Mouse (Mus musculus): Measurements from ENCODE around the gene St7. TPM values are rescaled to one million over a fixed set of nuclear protein-coding genes. Genes with fewer than 3 reads are reported as not detected.
A peak's percentile ranks its signal among the peaks of the same experiment; 100 is the strongest.
"Not testable (repeated sequence)": the region's sequence is repeated elsewhere in the genome, so short reads cannot be mapped to it uniquely, and the experiment has no call there.

The St7 gene
- polyA plus RNA-seq, 1 experiment from 2014 or later, result 22.4 TPM

DNA sequence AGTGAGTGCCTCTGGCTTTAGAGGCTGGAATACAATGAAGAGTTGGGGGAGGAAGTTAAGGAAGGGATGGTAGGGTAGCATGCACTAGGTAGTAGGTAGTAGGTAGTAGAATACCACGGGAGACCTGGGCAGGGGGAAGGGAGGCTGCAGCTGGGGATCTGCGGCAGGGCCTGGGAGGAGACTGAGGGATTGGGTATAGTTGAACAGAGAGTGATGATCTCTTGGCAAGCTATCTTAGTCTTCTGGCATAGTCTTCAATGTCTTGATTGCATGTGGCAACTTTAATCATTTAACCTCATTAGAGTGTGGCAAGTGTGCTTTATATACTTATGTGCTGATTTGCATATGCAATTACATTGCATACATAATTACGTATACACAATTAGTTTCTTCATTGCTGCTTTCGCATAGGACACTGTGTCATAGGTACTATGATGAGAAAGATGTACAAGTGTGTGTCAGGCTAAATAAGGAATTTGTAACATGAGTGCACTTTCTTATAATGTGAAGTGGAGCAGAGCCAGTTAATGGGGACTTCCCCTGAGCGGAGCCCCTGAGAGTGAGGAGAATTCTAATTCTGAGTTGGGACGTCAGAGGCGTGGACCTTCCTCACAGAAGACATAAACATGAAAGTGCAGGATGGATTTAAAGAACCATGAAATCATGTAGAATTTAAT is 8.3 kb downstream of the St7 start:
- WGBS, result 65% methylated on average over 7 of the region's 7 CpGs
- Histone ChIP-seq H3K27ac (ENCODE audit: low read depth, low read length) (no peak overlapping the region), H3K36me3 (ENCODE audit: control insufficient read depth, insufficient read depth, low read length) (no peaks in the 10 kb centered on the region), H3K27me3 (ENCODE audit: control insufficient read depth, insufficient read depth, low read length) (no peaks in the 10 kb centered on the region), H3K4me1 (ENCODE audit: control insufficient read depth, insufficient read depth, low read length) (0 out of 2 replicates have a peak, but pooled peaks cover 1% of the 10 kb centered on the region), H3K9ac (ENCODE audit: low read depth, low read length) (no peak overlapping the region), H3K9me3 (ENCODE audit: control insufficient read depth, low read length) (no peaks in the 10 kb centered on the region), H3K4me3 (ENCODE audit: low read length) (no peak overlapping the region), H3K4me2 (replicated peaks; ENCODE audit: low read depth, low read length) (no peak overlapping the region)
- ATAC-seq (ENCODE audit: low FRiP score, low TSS enrichment), result no peak

DNA sequence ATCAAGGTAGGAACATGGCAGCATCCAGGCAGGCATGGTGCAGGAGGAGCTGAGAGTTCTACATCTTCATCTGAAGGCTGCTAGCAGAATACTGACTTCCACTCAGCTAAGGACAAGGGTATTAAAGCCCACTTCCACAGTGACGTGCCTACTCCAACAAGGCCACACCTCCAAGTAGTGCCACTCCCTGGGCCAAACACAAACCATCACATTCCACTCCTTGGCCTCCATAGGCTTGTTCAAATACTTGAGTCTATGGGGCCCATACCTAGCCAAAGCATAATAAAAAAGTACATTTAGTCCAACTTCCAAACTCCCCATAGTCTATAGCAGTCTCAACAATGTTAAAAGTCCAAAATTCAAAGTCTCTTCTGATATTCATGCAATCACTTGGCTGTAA is 11.3 kb downstream of the St7 start:
- not testable (repeated sequence) for H3K4me1 ChIP-seq (ENCODE audit: control insufficient read depth, insufficient read depth, low read length); H3K27me3 ChIP-seq (ENCODE audit: control insufficient read depth, insufficient read depth, low read length); H3K36me3 ChIP-seq (ENCODE audit: control insufficient read depth, insufficient read depth, low read length); H3K4me2 ChIP-seq (replicated peaks; ENCODE audit: low read depth, low read length); H3K9ac ChIP-seq (ENCODE audit: low read depth, low read length); H3K9me3 ChIP-seq (ENCODE audit: control insufficient read depth, low read length); H3K27ac ChIP-seq (ENCODE audit: low read depth, low read length); ATAC-seq (ENCODE audit: low FRiP score, low TSS enrichment); H3K4me3 ChIP-seq (ENCODE audit: low read length)
- WGBS, result 79% methylated on average over 1 of the region's 1 CpGs

DNA sequence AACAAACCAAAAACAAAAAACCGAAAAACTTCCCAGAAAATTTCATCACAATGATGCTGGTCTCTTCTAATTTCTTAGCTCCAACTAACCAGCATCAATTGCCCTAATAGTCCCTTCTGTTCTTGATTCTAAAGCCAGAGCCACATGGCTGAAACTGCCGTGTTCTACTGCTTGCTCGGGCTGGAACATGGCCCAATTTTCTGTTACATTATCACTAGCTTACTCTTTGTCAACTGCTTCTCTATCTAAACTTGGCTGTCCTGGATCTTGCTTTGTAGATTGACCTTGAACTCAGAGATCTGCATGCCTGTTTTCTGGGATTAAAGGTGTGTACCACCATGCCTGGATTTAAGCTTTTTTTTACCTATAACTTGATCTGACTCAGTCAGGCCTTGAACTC is 13.2 kb downstream of the St7 start:
- no peaks in the 10 kb centered on the region for H3K27me3 ChIP-seq (ENCODE audit: control insufficient read depth, insufficient read depth, low read length)
- WGBS, result 93% methylated on average over 3 of the region's 3 CpGs
- H3K4me1 ChIP-seq (ENCODE audit: control insufficient read depth, insufficient read depth, low read length), result no peaks in the 10 kb centered on the region
- H3K36me3 ChIP-seq (ENCODE audit: control insufficient read depth, insufficient read depth, low read length), result no peaks in the 10 kb centered on the region
- ATAC-seq (ENCODE audit: low FRiP score, low TSS enrichment), result no peak
- H3K4me3 ChIP-seq (ENCODE audit: low read length), result no peak overlapping the region
- no peak overlapping the region for H3K4me2 ChIP-seq (replicated peaks; ENCODE audit: low read depth, low read length)
- no peak overlapping the region for H3K27ac ChIP-seq (ENCODE audit: low read depth, low read length)
- no peaks in the 10 kb centered on the region for H3K9me3 ChIP-seq (ENCODE audit: control insufficient read depth, low read length)
- H3K9ac ChIP-seq (ENCODE audit: low read depth, low read length), result no peak overlapping the region

DNA sequence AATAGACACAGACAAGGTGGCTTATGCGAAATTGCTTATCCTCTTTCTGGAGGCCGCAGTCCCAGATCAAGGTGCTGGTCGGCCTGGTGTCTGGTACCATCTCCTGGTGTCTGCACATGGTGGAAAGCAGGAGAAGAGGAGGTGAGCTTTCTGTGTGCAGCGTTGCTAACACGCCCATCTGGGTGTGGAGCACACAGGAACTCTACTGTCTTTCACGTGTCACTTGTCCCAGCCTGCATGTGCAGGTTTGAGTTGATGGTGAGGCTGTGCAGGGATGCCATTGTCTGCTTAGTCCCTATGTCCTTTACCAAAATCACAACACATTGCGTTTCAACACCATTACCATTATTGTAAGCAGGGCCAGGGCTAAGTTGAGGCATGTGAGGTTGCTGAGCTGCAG is 26.2 kb downstream of the St7 start:
- H3K9me3 ChIP-seq (ENCODE audit: control insufficient read depth, low read length), result no peaks in the 10 kb centered on the region
- H3K27me3 ChIP-seq (ENCODE audit: control insufficient read depth, insufficient read depth, low read length), result no peaks in the 10 kb centered on the region
- H3K36me3 ChIP-seq (ENCODE audit: control insufficient read depth, insufficient read depth, low read length), result no peaks in the 10 kb centered on the region
- no peaks in the 10 kb centered on the region for H3K4me1 ChIP-seq (ENCODE audit: control insufficient read depth, insufficient read depth, low read length)
- WGBS, result 95% methylated on average over 7 of the region's 7 CpGs
- H3K4me2 ChIP-seq (replicated peaks; ENCODE audit: low read depth, low read length), result no peak overlapping the region
- ATAC-seq (ENCODE audit: low FRiP score, low TSS enrichment), result no peak
- H3K9ac ChIP-seq (ENCODE audit: low read depth, low read length), result no peak overlapping the region
- H3K27ac ChIP-seq (ENCODE audit: low read depth, low read length), result no peak overlapping the region
- H3K4me3 ChIP-seq (ENCODE audit: low read length), result no peak overlapping the region

DNA sequence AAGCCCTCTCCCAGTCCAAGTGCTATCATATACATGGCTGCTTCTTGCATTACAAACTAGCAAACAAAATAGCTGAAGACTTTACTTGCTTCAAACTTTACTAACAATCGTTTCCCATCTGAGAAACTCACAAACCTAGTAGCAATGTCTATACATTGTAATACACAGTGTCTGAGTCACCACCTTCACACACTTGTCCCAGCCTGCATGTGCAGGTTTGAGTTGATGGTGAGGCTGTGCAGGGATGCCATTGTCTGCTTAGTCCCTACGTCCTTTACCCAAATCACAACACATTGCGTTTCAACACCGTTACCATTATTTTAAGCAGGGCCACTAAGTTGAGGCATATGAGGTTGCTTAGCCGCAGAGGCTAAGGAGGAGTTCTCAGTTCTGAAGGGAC is 26.7 kb downstream of the St7 start:
- H3K4me3 ChIP-seq (ENCODE audit: low read length), result no peak overlapping the region

DNA sequence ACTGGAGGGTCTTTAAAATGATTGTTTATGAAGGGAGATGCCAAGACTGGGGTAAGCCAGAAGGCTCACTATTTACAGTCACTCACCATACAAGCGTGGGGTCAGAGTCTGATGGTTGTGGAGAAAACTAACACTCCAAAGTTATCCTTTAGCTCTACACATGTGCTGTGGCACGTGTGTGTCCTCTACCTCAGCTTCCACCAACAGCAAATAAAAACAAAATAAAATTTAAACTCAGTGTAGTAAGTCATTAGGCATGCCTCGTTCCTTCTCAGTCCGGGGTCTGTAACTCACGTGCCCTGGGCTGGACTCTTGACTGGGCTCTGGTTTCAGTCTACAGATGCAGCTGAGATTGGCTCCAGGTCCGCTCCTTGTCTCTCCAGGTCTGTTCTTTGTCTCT is 27.3 kb downstream of the St7 start:
- H3K4me2 ChIP-seq (replicated peaks; ENCODE audit: low read depth, low read length), result no peak overlapping the region
- 60% methylated on average over 6 of the region's 6 CpGs for WGBS
- ATAC-seq (ENCODE audit: low FRiP score, low TSS enrichment), result no peak
- H3K36me3 ChIP-seq (ENCODE audit: control insufficient read depth, insufficient read depth, low read length), result no peaks in the 10 kb centered on the region
- H3K9me3 ChIP-seq (ENCODE audit: control insufficient read depth, low read length), result no peaks in the 10 kb centered on the region
- no peak overlapping the region for H3K9ac ChIP-seq (ENCODE audit: low read depth, low read length)
- no peaks in the 10 kb centered on the region for H3K27me3 ChIP-seq (ENCODE audit: control insufficient read depth, insufficient read depth, low read length)
- H3K4me1 ChIP-seq (ENCODE audit: control insufficient read depth, insufficient read depth, low read length), result no peaks in the 10 kb centered on the region
- no peak overlapping the region for H3K27ac ChIP-seq (ENCODE audit: low read depth, low read length)
- H3K4me3 ChIP-seq (ENCODE audit: low read length), result no peak overlapping the region

More for the DNA sequence above, 26.7 kb downstream of the St7 start:
- no peaks in the 10 kb centered on the region for H3K4me1 ChIP-seq (ENCODE audit: control insufficient read depth, insufficient read depth, low read length)
- no peak for ATAC-seq (ENCODE audit: low FRiP score, low TSS enrichment)
- H3K27me3 ChIP-seq (ENCODE audit: control insufficient read depth, insufficient read depth, low read length), result no peaks in the 10 kb centered on the region
- no peaks in the 10 kb centered on the region for H3K9me3 ChIP-seq (ENCODE audit: control insufficient read depth, low read length)
- no peaks in the 10 kb centered on the region for H3K36me3 ChIP-seq (ENCODE audit: control insufficient read depth, insufficient read depth, low read length)
- H3K9ac ChIP-seq (ENCODE audit: low read depth, low read length), result no peak overlapping the region
- 95% methylated on average over 5 of the region's 5 CpGs for WGBS
- H3K4me2 ChIP-seq (replicated peaks; ENCODE audit: low read depth, low read length), result no peak overlapping the region
- no peak overlapping the region for H3K27ac ChIP-seq (ENCODE audit: low read depth, low read length)

DNA sequence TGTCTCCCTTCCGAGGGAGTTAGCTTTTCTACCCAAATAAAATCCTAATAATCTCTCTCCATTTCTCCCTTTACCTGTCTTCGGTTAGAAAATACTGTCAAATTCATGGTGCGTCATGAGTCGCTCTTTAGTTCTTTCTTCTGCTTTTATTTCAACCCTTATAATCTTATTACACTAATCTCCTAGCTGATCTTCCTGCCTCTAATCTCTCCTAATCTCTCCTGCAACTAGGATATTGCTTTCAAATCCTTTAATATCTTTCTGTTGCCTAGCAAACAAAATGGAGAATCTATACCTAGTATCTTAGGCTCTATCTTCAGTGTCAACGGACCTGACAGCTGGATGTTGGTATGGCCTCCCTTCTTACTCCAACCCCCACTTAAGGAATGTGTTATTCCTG is 29.0 kb downstream of the St7 start:
- WGBS, result 85% methylated on average over 5 of the region's 5 CpGs
- Histone ChIP-seq H3K9me3 (ENCODE audit: control insufficient read depth, low read length) (no peaks in the 10 kb centered on the region), H3K9ac (ENCODE audit: low read depth, low read length) (no peak overlapping the region), H3K4me2 (replicated peaks; ENCODE audit: low read depth, low read length) (no peak overlapping the region), H3K4me1 (ENCODE audit: control insufficient read depth, insufficient read depth, low read length) (no peaks in the 10 kb centered on the region), H3K4me3 (ENCODE audit: low read length) (no peak overlapping the region), H3K36me3 (ENCODE audit: control insufficient read depth, insufficient read depth, low read length) (no peaks in the 10 kb centered on the region), H3K27ac (ENCODE audit: low read depth, low read length) (no peak overlapping the region), H3K27me3 (ENCODE audit: control insufficient read depth, insufficient read depth, low read length) (no peaks in the 10 kb centered on the region)
- ATAC-seq (ENCODE audit: low FRiP score, low TSS enrichment), result no peak

DNA sequence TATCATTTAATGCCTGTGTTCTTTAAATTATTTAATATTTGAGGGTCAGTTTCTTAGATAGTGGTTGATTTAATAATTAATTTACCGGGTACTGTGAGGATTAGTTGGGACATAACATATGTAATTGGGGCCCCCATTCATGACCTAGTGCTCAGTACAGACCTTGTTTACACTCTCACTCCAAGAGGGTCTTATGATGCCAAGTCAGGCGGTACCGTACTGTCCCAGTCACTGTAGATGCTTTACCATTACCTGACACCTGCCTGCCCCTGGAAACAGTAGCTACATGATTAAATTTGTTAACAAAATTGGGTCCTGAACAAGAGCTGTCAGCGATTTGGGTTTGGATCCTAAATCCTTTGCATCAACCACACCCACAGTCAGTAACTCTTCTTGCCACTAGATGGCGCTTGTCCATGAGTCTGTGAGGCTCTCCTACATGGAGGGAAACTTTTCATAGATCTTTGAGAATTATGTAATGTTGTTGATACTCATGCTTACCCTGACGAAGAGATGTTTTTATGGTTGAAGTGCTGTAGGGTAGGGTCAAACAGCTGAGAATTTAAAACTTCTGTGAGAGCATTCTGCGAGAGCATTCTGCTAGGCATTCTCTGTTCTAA is 33.2 kb downstream of the St7 start:
- Histone ChIP-seq H3K27me3 (ENCODE audit: control insufficient read depth, insufficient read depth, low read length) (no peaks in the 10 kb centered on the region), H3K4me3 (ENCODE audit: low read length) (no peak overlapping the region), H3K27ac (ENCODE audit: low read depth, low read length) (no peak overlapping the region), H3K4me2 (replicated peaks; ENCODE audit: low read depth, low read length) (no peak overlapping the region; the same call in 1 of the 2 replicates), H3K9ac (ENCODE audit: low read depth, low read length) (no peak overlapping the region), H3K9me3 (ENCODE audit: control insufficient read depth, low read length) (no peaks in the 10 kb centered on the region), H3K4me1 (ENCODE audit: control insufficient read depth, insufficient read depth, low read length) (no peaks in the 10 kb centered on the region), H3K36me3 (ENCODE audit: control insufficient read depth, insufficient read depth, low read length) (no peaks in the 10 kb centered on the region)
- peak; percentile 64; the same call in 1 of the 2 replicates for ATAC-seq (ENCODE audit: low FRiP score, low TSS enrichment)
- WGBS, result 46% methylated on average over 7 of the region's 7 CpGs

DNA sequence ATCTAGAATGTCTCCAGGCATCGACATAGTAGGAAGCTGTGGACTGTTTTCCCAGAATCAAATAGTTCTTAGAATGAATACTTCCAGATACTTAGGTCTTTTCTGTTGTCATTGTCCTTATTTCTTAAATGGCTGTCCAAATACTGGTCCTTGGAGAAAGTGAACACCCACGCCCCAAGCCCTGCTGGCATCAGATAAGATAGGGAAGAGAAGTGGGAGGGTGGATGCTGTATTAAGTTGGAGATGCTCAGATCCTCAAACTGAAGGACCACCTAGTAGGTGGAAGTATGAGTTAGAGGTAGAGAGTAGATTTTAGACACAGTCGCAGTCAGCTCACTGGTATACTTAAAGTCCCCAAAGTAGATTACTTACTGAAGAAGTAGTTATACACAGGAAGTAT is 34.5 kb downstream of the St7 start:
- Histone ChIP-seq H3K27ac (ENCODE audit: low read depth, low read length) (no peak overlapping the region), H3K4me2 (replicated peaks; ENCODE audit: low read depth, low read length) (no peak overlapping the region), H3K4me1 (ENCODE audit: control insufficient read depth, insufficient read depth, low read length) (no peaks in the 10 kb centered on the region), H3K4me3 (ENCODE audit: low read length) (no peak overlapping the region), H3K27me3 (ENCODE audit: control insufficient read depth, insufficient read depth, low read length) (no peaks in the 10 kb centered on the region), H3K36me3 (ENCODE audit: control insufficient read depth, insufficient read depth, low read length) (no peaks in the 10 kb centered on the region), H3K9ac (ENCODE audit: low read depth, low read length) (no peak overlapping the region), H3K9me3 (ENCODE audit: control insufficient read depth, low read length) (no peaks in the 10 kb centered on the region)
- 84% methylated on average over 3 of the region's 3 CpGs for WGBS
- ATAC-seq (ENCODE audit: low FRiP score, low TSS enrichment), result no peak
